Mouse (Mus musculus) testis, adult 2 months (tissue): ENCODE data around the gene Klf12.

Source experiments
- CTCF ChIP-seq: fragments of 200-500 bp; IDR thresholded peaks from 2 replicates; pipeline ENCODE4 v1.5.1; 2012; ENCODE audit warnings: low read depth, mild to moderate bottlenecking, inconsistent platforms, low read length, moderate library complexity; ENCODE audit not compliant: control insufficient read depth, insufficient read depth, insufficient replicate concordance
- POLR2A ChIP-seq: fragments of 200-500 bp; IDR thresholded peaks from 2 replicates; pipeline ENCODE4 v1.6.1; 2012; ENCODE audit warnings: low read depth, mild to moderate bottlenecking, inconsistent platforms, low read length, moderate library complexity; ENCODE audit not compliant: control insufficient read depth

- TF ChIP-seq POLR2A (no peak), CTCF (no peak)
Observed at GRCm38 (mm10) chr14:99873725-99874124, 410.8 kb downstream of the Klf12 start.
